Mouse (Mus musculus) liver, embryonic 15.5 days (tissue): Measurements from ENCODE around the gene Suco. TPM values are rescaled to one million over a fixed set of nuclear protein-coding genes. Genes with fewer than 3 reads are reported as not detected.

ENCODE experiments used
- ATAC-seq: fragments of 200-750 bp; cut with Nextera tagmentation; 2 replicates; pipeline ENCODE4 v1.8.0; 2017; ENCODE audit warnings: moderate number of reproducible peaks, mild to moderate bottlenecking, moderate library complexity; ENCODE audit not compliant: insufficient read depth
- H3K27ac ChIP-seq: fragments of 300-500 bp; sonication (generic); replicated peaks from 2 replicates; pipeline ENCODE4 v1.5.1; 2015; ENCODE audit warnings: mild to moderate bottlenecking, inconsistent platforms
- H3K27me3 ChIP-seq: fragments of 300-500 bp; sonication (generic); 2 replicates; pipeline ENCODE4 v1.6.1; 2015; ENCODE audit warnings: mild to moderate bottlenecking, inconsistent platforms
- H3K36me3 ChIP-seq: fragments of 300-500 bp; sonication (generic); replicated peaks from 2 replicates; pipeline ENCODE4 v1.6.1; 2015; ENCODE audit warnings: moderate library complexity, mild to moderate bottlenecking, inconsistent platforms
- H3K4me1 ChIP-seq: fragments of 300-500 bp; sonication (generic); replicated peaks from 2 replicates; pipeline ENCODE4 v1.6.1; 2015; ENCODE audit warnings: inconsistent platforms
- H3K4me2 ChIP-seq: fragments of 300-500 bp; sonication (generic); 2 replicates; pipeline ENCODE4 v1.6.1; 2015; ENCODE audit warnings: moderate library complexity, mild to moderate bottlenecking, inconsistent platforms
- H3K4me3 ChIP-seq: fragments of 300-500 bp; sonication (generic); replicated peaks from 2 replicates; pipeline ENCODE4 v1.5.1; 2015; ENCODE audit warnings: mild to moderate bottlenecking, inconsistent platforms
- H3K9ac ChIP-seq: fragments of 300-500 bp; sonication (generic); 2 replicates; pipeline ENCODE4 v1.6.1; 2015; ENCODE audit warnings: moderate library complexity, mild to moderate bottlenecking, inconsistent platforms
- H3K9me3 ChIP-seq: fragments of 300-500 bp; sonication (generic); replicated peaks from 2 replicates; pipeline ENCODE4 v1.6.1; 2016; ENCODE audit warnings: inconsistent platforms
- WGBS: fragments of 180-500 bp; shearing (Covaris S2); methylation state at CpG from one replicate; pipeline ENCODE4 v1.1.7; 2015; ENCODE audit warnings: mixed read lengths; ENCODE audit not compliant: insufficient replicate concordance; 5-methylcytosine and 5-hydroxymethylcytosine counted together
- polyA plus RNA-seq: library from polyadenylated mRNA; unstranded; fragments of >200 nt; fragmentation: Nextera tagmentation; extraction: Ambion mirVana; gene quantifications from 2 replicates; pipeline ENCODE4 v1.2.1, GENCODE M21; 2015

Gene Suco
- 11.1 and 12.6 TPM in 2 replicates for polyA plus RNA-seq

DNA sequence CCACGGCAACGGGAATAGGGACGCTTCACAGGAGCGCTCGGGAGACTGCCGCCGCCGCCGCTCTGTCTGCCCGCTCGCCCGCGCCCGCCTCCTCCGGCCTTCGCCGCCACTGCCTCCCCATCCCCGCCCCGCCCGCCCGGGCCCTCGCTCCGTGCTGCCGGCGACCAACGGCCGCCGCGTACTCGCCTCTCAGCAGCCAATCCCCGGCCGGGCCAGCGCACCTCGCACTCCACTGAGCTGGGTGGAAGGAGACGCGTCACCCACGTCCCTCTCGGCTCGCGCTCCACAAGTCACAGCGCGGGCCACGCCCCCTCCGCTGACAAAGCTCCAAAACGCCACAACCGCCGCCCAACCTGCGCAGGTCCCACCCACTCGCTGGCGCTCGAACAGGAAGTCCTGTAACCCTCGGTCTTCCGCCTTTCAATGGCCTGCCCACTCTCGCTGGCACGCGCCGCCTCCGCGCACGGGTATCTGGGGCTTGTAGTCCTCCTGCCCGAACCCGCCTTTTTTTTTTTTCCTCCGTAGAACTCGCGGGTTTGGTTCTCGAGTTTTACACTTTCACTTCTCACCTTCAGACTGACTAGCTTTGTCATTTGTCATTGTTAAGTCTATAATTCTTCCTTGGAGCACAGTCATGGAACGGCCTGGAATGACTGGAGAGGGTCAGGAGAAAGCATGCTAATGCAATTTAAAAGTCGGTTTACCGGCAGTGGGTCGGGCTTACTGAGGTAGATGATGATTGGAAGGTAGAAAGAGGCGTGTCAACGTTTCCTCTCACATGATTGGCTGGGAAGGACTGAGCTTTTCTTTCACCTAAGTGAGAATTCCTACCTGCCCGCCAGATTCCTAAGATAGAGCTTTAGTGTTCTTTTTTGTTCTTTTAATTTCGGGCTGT lies at the start of gene Suco:
Suco (minus strand) TSS at position 130 of the 895 bp plus-strand sequence.
- ATAC-seq = peak; percentile 96
- Histone ChIP-seq H3K27ac (peak within 1 kb of the TSS; percentile 100), H3K9ac (peak within 1 kb of the TSS; percentile 99), H3K4me3 (peak within 1 kb of the TSS; percentile 97), H3K9me3 (no peaks in the 10 kb centered on the region), H3K4me1 (peaks cover 21% of the 10 kb centered on the region), H3K4me2 (peak within 1 kb of the TSS; percentile 80), H3K36me3 (no peaks in the 10 kb centered on the region), H3K27me3 (no peaks in the 10 kb centered on the region; the same call in 1 of the 2 replicates)
- 1% methylated on average over 74 of the region's 74 CpGs for WGBS

GRCm38 (mm10) chr1:161925281-161925805 lies 48.9 kb upstream of the Suco start:
- ATAC-seq = no peak
- Histone ChIP-seq H3K4me1 (no peaks in the 10 kb centered on the region), H3K36me3 (no peaks in the 10 kb centered on the region), H3K9me3 (no peaks in the 10 kb centered on the region), H3K27ac (no peak overlapping the region), H3K4me2 (no peak overlapping the region), H3K27me3 (0 out of 2 replicates have a peak, but pooled peaks cover 3% of the 10 kb centered on the region), H3K4me3 (no peak overlapping the region), H3K9ac (no peak overlapping the region)
- WGBS = 75% methylated on average over 13 of the region's 13 CpGs

DNA sequence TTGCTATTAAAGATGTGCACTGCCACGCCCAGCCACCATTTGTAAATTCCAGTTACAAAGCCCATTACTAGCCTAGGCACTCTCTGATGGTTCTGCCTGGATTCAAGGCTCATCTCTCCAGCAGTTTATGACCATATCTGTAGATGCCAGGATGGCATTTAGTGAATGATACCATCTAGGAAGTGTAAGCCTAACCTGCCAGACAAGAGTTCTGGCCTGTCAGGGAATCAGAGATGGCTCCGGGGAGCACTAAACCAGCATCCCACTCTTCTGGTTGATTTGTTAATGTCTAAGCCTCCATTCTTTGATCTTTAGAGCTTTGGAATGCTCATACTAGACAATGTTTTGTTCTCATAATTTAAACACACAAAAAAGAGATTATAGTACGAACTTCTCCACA lies 47.8 kb upstream of the Suco start:
- H3K9ac ChIP-seq = no peak overlapping the region
- no peak overlapping the region for H3K4me3 ChIP-seq
- 69% methylated on average over 3 of the region's 3 CpGs for WGBS
- H3K4me2 ChIP-seq = no peak overlapping the region
- H3K9me3 ChIP-seq = no peaks in the 10 kb centered on the region
- no peaks in the 10 kb centered on the region for H3K4me1 ChIP-seq
- no peak for ATAC-seq
- no peaks in the 10 kb centered on the region for H3K36me3 ChIP-seq
- H3K27me3 ChIP-seq = 0 out of 2 replicates have a peak, but pooled peaks cover 3% of the 10 kb centered on the region
- H3K27ac ChIP-seq = no peak overlapping the region

GRCm38 (mm10) chr1:161921928-161922327 lies 45.4 kb upstream of the Suco start:
- Histone ChIP-seq H3K27me3 (0 out of 2 replicates have a peak, but pooled peaks cover 3% of the 10 kb centered on the region), H3K36me3 (no peaks in the 10 kb centered on the region), H3K27ac (no peak overlapping the region), H3K4me2 (no peak overlapping the region), H3K4me3 (no peak overlapping the region), H3K9ac (no peak overlapping the region), H3K9me3 (no peaks in the 10 kb centered on the region), H3K4me1 (0 out of 2 replicates have a peak, but pooled peaks cover 3% of the 10 kb centered on the region)
- WGBS = 63% methylated on average over 6 of the region's 6 CpGs
- ATAC-seq = no peak

DNA sequence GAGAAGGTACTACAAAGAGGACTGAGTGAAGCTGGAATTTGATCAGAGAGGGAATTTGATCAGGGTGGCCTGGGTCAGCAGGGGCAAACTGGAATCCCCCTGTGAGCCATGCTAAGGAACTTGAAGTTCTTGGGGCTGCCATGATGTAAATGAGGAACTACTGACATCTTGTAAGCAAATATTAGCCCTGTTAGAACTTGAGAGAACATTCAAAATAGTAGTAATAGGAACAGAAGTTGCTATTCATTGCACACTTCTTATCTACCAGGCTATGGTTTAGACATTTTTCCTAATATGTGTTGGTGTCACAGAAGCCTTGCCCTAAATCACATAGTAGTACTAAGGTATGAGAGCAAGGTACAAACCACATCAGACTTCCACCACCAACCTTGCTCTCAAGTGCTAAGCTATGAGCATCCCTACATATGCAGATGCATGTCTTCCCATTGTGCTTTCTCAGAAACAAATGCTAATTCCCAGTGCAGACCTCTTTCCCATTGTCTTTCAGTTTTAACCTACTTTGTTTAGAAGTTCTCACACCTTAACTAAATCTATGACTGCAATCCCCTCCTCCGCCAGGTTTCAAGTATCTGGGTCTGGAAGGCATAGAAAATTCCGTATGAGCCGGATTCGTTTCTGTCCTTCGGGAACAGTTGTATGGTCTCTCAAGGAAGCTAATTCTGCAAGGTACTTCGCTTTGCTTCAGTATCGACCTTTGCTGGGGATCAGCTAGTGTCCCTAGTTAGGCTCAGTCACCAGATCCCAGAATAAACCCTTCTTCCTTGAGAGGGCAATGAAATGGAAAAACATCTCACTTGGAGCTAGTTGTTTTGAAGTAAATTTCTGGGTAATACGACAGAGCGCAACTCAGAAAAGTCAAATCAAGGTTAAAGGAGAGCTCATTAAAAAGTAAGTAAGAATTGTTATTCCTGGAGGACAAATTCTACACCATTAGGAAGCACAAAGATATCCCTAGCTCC lies 44.3 kb upstream of the Suco start:
- WGBS = 77% methylated on average over 9 of the region's 9 CpGs
- no peak for ATAC-seq

GRCm38 (mm10) chr1:161919594-161919993 lies 43.1 kb upstream of the Suco start:
- ATAC-seq = no peak
- Histone ChIP-seq H3K36me3 (no peaks in the 10 kb centered on the region), H3K9ac (no peak overlapping the region), H3K27ac (no peak overlapping the region), H3K4me3 (no peak overlapping the region), H3K9me3 (no peaks in the 10 kb centered on the region), H3K4me1 (0 out of 2 replicates have a peak, but pooled peaks cover 3% of the 10 kb centered on the region), H3K4me2 (no peak overlapping the region), H3K27me3 (0 out of 2 replicates have a peak, but pooled peaks cover 6% of the 10 kb centered on the region)
- 79% methylated on average over 2 of the region's 2 CpGs for WGBS

More for the DNA sequence above, 44.3 kb upstream of the Suco start:
- H3K4me3 ChIP-seq = no peak overlapping the region
- H3K36me3 ChIP-seq = no peaks in the 10 kb centered on the region
- H3K27ac ChIP-seq = no peak overlapping the region
- no peak overlapping the region for H3K4me2 ChIP-seq
- H3K9ac ChIP-seq = no peak overlapping the region
- H3K4me1 ChIP-seq = 0 out of 2 replicates have a peak, but pooled peaks cover 3% of the 10 kb centered on the region
- H3K9me3 ChIP-seq = no peaks in the 10 kb centered on the region
- H3K27me3 ChIP-seq = 0 out of 2 replicates have a peak, but pooled peaks cover 3% of the 10 kb centered on the region

GRCm38 (mm10) chr1:161918682-161919372 lies 42.3 kb upstream of the Suco start:
- 0 out of 2 replicates have a peak, but pooled peaks cover 3% of the 10 kb centered on the region for H3K4me1 ChIP-seq

DNA sequence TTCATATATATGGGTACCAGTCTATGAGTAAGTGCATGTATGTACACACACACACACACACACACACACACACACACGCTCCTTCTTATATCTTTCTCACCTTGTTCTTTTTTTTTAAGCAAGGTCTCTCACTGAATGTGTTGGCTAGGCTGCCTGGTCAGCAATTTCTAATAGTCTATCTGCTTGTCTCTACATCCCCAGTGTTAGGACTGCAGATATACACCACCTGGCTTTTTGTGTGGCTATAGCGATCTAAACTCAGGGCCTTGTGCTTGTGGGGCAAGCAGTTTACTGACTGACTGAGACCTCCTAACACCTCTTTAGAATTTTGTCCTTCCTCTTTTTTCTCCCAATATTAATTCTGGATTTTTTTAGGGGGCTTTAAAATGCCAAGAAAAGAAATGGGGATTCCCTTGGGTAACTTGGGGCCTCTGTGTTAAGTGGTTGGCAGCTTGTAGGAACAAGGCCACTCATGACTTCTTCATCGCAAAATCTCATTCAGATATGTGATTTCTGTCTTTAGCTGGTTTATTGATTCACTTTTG lies 41.5 kb upstream of the Suco start:
- H3K9me3 ChIP-seq = no peaks in the 10 kb centered on the region
- no peak for ATAC-seq
- no peak overlapping the region for H3K4me3 ChIP-seq
- no peak overlapping the region for H3K9ac ChIP-seq
- 64% methylated on average over 3 of the region's 3 CpGs for WGBS
- 0 out of 2 replicates have a peak, but pooled peaks cover 3% of the 10 kb centered on the region for H3K4me1 ChIP-seq
- no peak overlapping the region for H3K27ac ChIP-seq
- H3K27me3 ChIP-seq = 0 out of 2 replicates have a peak, but pooled peaks cover 7% of the 10 kb centered on the region
- H3K36me3 ChIP-seq = no peaks in the 10 kb centered on the region
- no peak overlapping the region for H3K4me2 ChIP-seq

More at GRCm38 (mm10) chr1:161918682-161919372, 42.3 kb upstream of the Suco start:
- no peak for ATAC-seq
- H3K27ac ChIP-seq = no peak overlapping the region
- no peak overlapping the region for H3K4me2 ChIP-seq
- H3K4me3 ChIP-seq = no peak overlapping the region
- no peaks in the 10 kb centered on the region for H3K9me3 ChIP-seq
- H3K36me3 ChIP-seq = no peaks in the 10 kb centered on the region
- H3K27me3 ChIP-seq = 0 out of 2 replicates have a peak, but pooled peaks cover 7% of the 10 kb centered on the region
- H3K9ac ChIP-seq = no peak overlapping the region
- 34% methylated on average over 7 of the region's 7 CpGs for WGBS

GRCm38 (mm10) chr1:161916036-161916435 lies 39.6 kb upstream of the Suco start:
- no peak overlapping the region for H3K27ac ChIP-seq
- H3K4me1 ChIP-seq = 0 out of 2 replicates have a peak, but pooled peaks cover 3% of the 10 kb centered on the region
- no peak overlapping the region for H3K9ac ChIP-seq
- no peak for ATAC-seq
- 57% methylated on average over 3 of the region's 3 CpGs for WGBS
- H3K4me2 ChIP-seq = no peak overlapping the region
- no peaks in the 10 kb centered on the region for H3K36me3 ChIP-seq
- no peaks in the 10 kb centered on the region for H3K9me3 ChIP-seq
- no peak overlapping the region for H3K4me3 ChIP-seq
- H3K27me3 ChIP-seq = 0 out of 2 replicates have a peak, but pooled peaks cover 5% of the 10 kb centered on the region

DNA sequence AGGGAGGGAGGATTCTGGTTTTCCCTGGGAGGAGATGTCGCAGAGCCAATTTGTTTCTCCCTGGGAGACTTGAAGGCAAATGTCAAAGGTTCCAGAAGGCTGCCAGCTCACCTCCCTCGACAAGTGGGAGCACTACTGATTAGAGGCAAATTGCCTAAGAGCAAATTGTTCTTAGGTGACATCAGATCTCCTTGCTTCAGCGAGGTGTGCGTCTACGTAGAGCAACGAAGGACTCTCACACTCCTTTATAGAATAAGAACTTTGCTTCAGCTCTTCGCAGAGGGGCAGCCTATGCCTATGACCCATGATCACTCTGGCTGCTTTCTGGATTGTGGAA lies 37.1 kb upstream of the Suco start:
- Histone ChIP-seq H3K9ac (no peak overlapping the region), H3K4me2 (no peak overlapping the region), H3K27me3 (0 out of 2 replicates have a peak, but pooled peaks cover 4% of the 10 kb centered on the region), H3K4me1 (0 out of 2 replicates have a peak, but pooled peaks cover 2% of the 10 kb centered on the region), H3K9me3 (no peaks in the 10 kb centered on the region), H3K4me3 (no peak overlapping the region), H3K36me3 (no peaks in the 10 kb centered on the region), H3K27ac (no peak overlapping the region)
- ATAC-seq = no peak
- WGBS = 67% methylated on average over 7 of the region's 7 CpGs
